Mouse (Mus musculus): ENCODE data around the gene Gm572. TPM values are rescaled to one million over a fixed set of nuclear protein-coding genes. Genes with fewer than 3 reads are reported as not detected.

The Gm572 gene
- polyA plus RNA-seq, 1 experiment: not detected

DNA sequence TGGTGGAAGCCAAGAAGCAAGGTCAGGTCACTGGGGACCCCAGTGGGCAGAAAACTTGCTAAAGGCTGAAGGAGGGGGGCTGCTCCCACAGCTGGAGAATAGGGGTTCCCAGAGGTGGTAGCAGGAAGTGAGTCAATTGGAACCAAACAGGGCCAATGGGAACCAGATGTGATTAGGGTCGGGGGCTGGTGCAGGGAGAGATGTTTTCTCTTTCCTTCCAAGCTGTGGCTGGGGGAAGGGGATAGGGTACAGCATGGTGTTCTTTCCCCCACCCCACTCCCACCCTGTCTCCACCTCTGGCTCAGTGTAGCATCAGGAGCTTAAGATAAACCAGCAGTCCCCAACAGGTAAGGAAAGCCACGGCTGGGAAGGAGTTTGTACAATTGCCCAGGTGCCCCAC, 45.0 kb downstream of the Gm572 start:
- Histone ChIP-seq H3K79me2 (ENCODE audit: control insufficient read depth, insufficient read depth) (no peaks in the 10 kb centered on the region), H3K4me3 (ENCODE audit: insufficient read depth, poor library complexity, severe bottlenecking) (no peak overlapping the region), H3ac (ENCODE audit: control insufficient read depth, insufficient read length, low read depth) (no peak overlapping the region), H3K79me3 (ENCODE audit: low read depth) (no peaks in the 10 kb centered on the region), H3K27me3 (ENCODE audit: control insufficient read depth, insufficient read depth, insufficient read length) (peaks cover 28% of the 10 kb centered on the region), H3K36me3 (ENCODE audit: control insufficient read depth, insufficient read depth) (no peaks in the 10 kb centered on the region)
- TF ChIP-seq FOSL1 (IDR thresholded peaks at IDR 0.05; ENCODE audit: insufficient read depth, low read length, poor library complexity, severe bottlenecking) (no peak), CTCF (IDR thresholded peaks at IDR 0.05; ENCODE audit: control insufficient read depth, insufficient read depth, insufficient read length) (no peak), MYOD1 (IDR thresholded peaks at IDR 0.05; ENCODE audit: control insufficient read depth, insufficient read length, low read depth) (no peak), CEBPB (IDR thresholded peaks at IDR 0.05; ENCODE audit: low read depth) (no peak), USF1 (IDR thresholded peaks at IDR 0.05; ENCODE audit: low read depth) (no peak), MYOG (IDR thresholded peaks at IDR 0.05; ENCODE audit: control insufficient read depth, extremely low read depth, insufficient read length) (no peak), MAX (IDR thresholded peaks at IDR 0.05) (no peak)

DNA sequence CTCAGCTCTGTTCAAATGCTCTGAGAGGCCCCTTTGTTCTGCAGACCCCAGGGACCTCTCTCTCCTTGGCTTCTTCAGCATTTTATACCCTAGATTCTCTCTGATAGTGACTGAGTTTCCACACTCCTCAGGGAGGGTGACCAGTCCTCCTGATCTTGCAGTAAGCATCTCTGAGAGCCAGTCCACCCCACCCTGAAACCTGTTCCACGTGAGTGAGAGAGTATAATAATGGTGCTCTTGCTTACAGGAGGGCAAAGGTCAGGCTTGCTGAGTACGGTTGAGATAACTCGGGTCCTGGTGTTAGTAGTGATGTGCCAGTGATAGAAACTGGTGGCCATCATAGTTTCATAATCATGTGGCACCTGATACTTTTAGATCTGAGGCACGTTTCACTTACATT, 48.1 kb downstream of the Gm572 start:
- TF ChIP-seq CTCF (IDR thresholded peaks at IDR 0.05; ENCODE audit: control insufficient read depth, insufficient read depth, insufficient read length) (no peak), CEBPB (IDR thresholded peaks at IDR 0.05; ENCODE audit: low read depth) (no peak), MAX (IDR thresholded peaks at IDR 0.05) (no peak), MYOD1 (IDR thresholded peaks at IDR 0.05; ENCODE audit: control insufficient read depth, insufficient read length, low read depth) (no peak), FOSL1 (IDR thresholded peaks at IDR 0.05; ENCODE audit: insufficient read depth, low read length, poor library complexity, severe bottlenecking) (no peak), MYOG (IDR thresholded peaks at IDR 0.05; ENCODE audit: control insufficient read depth, extremely low read depth, insufficient read length) (no peak), USF1 (IDR thresholded peaks at IDR 0.05; ENCODE audit: low read depth) (no peak)
- H3K27me3 ChIP-seq (ENCODE audit: control insufficient read depth, insufficient read depth, insufficient read length): peaks cover 30% of the 10 kb centered on the region
- no peaks in the 10 kb centered on the region for H3K36me3 ChIP-seq (ENCODE audit: control insufficient read depth, insufficient read depth)

DNA sequence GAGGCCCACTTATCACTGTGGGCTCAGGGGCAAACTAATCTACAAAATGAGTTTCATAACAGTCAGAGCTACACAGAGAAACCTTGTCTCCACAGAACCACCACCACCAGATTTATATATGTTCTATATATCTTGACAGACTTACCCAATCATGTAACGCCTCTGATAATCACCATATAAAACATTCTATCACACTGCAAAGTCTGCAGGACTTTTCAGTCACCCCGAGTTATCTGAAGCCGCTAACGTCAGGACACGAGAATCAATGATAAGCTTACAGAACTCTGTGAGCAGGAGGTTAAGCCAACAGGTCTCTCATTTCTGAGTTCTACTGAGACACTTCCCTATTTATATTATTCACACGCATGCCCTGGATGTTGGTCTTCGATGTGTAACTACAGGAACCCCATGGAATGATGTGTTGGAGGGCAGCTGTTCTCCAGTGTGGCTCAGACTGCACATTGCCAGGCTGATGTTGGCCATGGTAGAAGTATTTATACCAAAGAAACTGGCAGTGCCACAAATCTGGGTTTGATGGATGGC, 50.4 kb downstream of the Gm572 start:
- H3K79me2 ChIP-seq (ENCODE audit: control insufficient read depth, insufficient read depth): no peaks in the 10 kb centered on the region
- H3ac ChIP-seq (ENCODE audit: control insufficient read depth, insufficient read length, low read depth): no peak overlapping the region
- no peak overlapping the region for H3K4me3 ChIP-seq (ENCODE audit: insufficient read depth, poor library complexity, severe bottlenecking)
- no peaks in the 10 kb centered on the region for H3K79me3 ChIP-seq (ENCODE audit: low read depth)
- H3K27me3 ChIP-seq (ENCODE audit: control insufficient read depth, insufficient read depth, insufficient read length): peaks cover 34% of the 10 kb centered on the region
- H3K36me3 ChIP-seq (ENCODE audit: control insufficient read depth, insufficient read depth): no peaks in the 10 kb centered on the region
- TF ChIP-seq MYOG (IDR thresholded peaks at IDR 0.05; ENCODE audit: control insufficient read depth, extremely low read depth, insufficient read length) (no peak), CTCF (IDR thresholded peaks at IDR 0.05; ENCODE audit: control insufficient read depth, insufficient read depth, insufficient read length) (no peak), MAX (IDR thresholded peaks at IDR 0.05) (no peak), MYOD1 (IDR thresholded peaks at IDR 0.05; ENCODE audit: control insufficient read depth, insufficient read length, low read depth) (no peak), USF1 (IDR thresholded peaks at IDR 0.05; ENCODE audit: low read depth) (no peak)

More for the DNA sequence above, 48.1 kb downstream of the Gm572 start:
- Histone ChIP-seq H3K79me3 (ENCODE audit: low read depth) (no peaks in the 10 kb centered on the region), H3K79me2 (ENCODE audit: control insufficient read depth, insufficient read depth) (no peaks in the 10 kb centered on the region), H3ac (ENCODE audit: control insufficient read depth, insufficient read length, low read depth) (no peak overlapping the region), H3K4me3 (ENCODE audit: insufficient read depth, poor library complexity, severe bottlenecking) (no peak overlapping the region)

DNA sequence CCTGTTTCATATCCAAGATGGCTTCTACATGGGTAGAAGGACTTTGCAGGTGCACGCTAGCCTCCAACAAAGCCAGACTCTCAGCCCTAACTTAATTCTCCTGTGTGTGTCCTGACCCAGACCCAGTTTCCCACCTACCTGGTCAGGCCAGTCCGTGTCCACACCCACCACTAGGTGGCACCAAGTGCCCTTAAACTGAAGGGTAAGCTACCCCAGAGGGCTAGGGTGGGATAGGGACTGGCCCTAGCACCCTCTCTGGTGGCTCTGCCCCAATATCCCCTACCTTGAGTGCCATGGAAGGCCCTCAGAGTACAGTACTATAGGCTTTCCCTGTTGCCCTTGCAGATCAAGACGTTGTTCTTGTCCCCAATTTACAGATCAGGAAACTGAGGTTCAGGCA, 61.6 kb downstream of the Gm572 start:
- Histone ChIP-seq H3K79me3 (ENCODE audit: low read depth) (no peaks in the 10 kb centered on the region), H3K27me3 (ENCODE audit: control insufficient read depth, insufficient read depth, insufficient read length) (peaks cover 68% of the 10 kb centered on the region), H3K79me2 (ENCODE audit: control insufficient read depth, insufficient read depth) (no peaks in the 10 kb centered on the region), H3ac (ENCODE audit: control insufficient read depth, insufficient read length, low read depth) (no peak overlapping the region), H3K36me3 (ENCODE audit: control insufficient read depth, insufficient read depth) (no peaks in the 10 kb centered on the region), H3K4me3 (ENCODE audit: insufficient read depth, poor library complexity, severe bottlenecking) (no peak overlapping the region)
- TF ChIP-seq CTCF (IDR thresholded peaks at IDR 0.05; ENCODE audit: control insufficient read depth, insufficient read depth, insufficient read length) (peak; percentile 78), FOSL1 (IDR thresholded peaks at IDR 0.05; ENCODE audit: insufficient read depth, low read length, poor library complexity, severe bottlenecking) (no peak)

DNA sequence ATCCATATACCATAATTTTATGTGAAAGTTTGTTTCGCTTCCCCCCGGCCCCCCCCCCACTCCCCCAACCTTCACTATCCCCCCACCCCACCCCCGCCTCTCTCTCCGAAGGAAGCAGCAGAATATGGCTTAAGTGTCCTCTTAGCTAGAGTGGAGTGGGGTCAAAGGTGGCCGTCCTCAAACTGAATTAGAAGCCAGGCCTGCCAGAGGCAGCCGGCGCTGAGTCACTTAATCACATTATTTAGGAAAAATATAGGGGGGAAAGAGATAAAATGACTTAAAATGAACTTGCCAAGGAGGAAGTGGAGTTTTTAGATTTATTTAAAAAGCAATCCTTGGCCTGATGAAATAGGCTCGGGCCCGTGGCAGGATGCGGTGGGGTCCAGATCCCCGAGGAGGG, 65.7 kb downstream of the Gm572 start:
- H3K79me3 ChIP-seq (ENCODE audit: low read depth): no peaks in the 10 kb centered on the region
- no peak overlapping the region for H3K4me3 ChIP-seq (ENCODE audit: insufficient read depth, poor library complexity, severe bottlenecking)
- no peaks in the 10 kb centered on the region for H3K79me2 ChIP-seq (ENCODE audit: control insufficient read depth, insufficient read depth)
- no peaks in the 10 kb centered on the region for H3K36me3 ChIP-seq (ENCODE audit: control insufficient read depth, insufficient read depth)
- H3K27me3 ChIP-seq (ENCODE audit: control insufficient read depth, insufficient read depth, insufficient read length): peaks cover 32% of the 10 kb centered on the region
- no peak overlapping the region for H3ac ChIP-seq (ENCODE audit: control insufficient read depth, insufficient read length, low read depth)
- TF ChIP-seq CTCF (IDR thresholded peaks at IDR 0.05; ENCODE audit: control insufficient read depth, insufficient read depth, insufficient read length) (no peak), MAX (IDR thresholded peaks at IDR 0.05) (no peak), FOSL1 (IDR thresholded peaks at IDR 0.05; ENCODE audit: insufficient read depth, low read length, poor library complexity, severe bottlenecking) (no peak)

DNA sequence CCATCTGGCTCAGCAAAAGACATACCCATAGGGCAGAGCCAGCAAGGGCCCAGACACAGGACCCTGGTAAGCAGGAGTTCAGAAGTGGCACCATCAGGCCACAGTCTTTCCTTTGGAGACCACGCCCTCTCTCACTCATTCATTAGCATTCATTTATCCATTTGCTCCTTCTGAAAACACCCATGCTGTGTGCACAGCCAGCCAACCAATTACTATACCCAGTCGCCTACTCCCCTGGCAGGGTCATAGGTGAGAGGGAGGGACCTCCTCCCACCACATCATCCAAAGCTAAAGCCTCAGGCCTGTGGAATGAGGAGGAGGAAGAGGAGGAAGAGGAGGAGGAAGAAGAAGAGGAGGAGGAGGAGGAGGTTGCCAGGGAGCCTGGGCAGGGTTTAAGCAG, 67.3 kb downstream of the Gm572 start:
- TF ChIP-seq USF1 (IDR thresholded peaks at IDR 0.05; ENCODE audit: low read depth): no peak
- Histone ChIP-seq H3K36me3 (ENCODE audit: control insufficient read depth, insufficient read depth) (no peaks in the 10 kb centered on the region), H3K27me3 (ENCODE audit: control insufficient read depth, insufficient read depth, insufficient read length) (peaks cover 21% of the 10 kb centered on the region), H3K4me3 (ENCODE audit: insufficient read depth, poor library complexity, severe bottlenecking) (no peak overlapping the region), H3K79me3 (ENCODE audit: low read depth) (no peaks in the 10 kb centered on the region), H3ac (ENCODE audit: control insufficient read depth, insufficient read length, low read depth) (no peak overlapping the region), H3K79me2 (ENCODE audit: control insufficient read depth, insufficient read depth) (no peaks in the 10 kb centered on the region)
